Mouse (Mus musculus) heart, adult 2 months (tissue): ENCODE results near the gene Ifnb1.

Source experiments
- CTCF ChIP-seq: fragments of 200-600 bp; IDR thresholded peaks from 2 replicates; pipeline ENCODE4 v1.8.1; 2022; ENCODE audit warnings: antibody characterized with exemption, mild to moderate bottlenecking, moderate library complexity
- EP300 ChIP-seq: fragments of 200-500 bp; IDR thresholded peaks from 2 replicates; pipeline ENCODE4 v1.6.1; 2011; ENCODE audit warnings: low read depth, low read length, control low read depth; ENCODE audit not compliant: insufficient read depth
- POLR2A ChIP-seq: fragments of 200-500 bp; IDR thresholded peaks from 2 replicates; pipeline ENCODE4 v1.6.1; 2011; ENCODE audit warnings: mild to moderate bottlenecking, low read depth, low read length, control low read depth; ENCODE audit not compliant: insufficient read depth

DNA sequence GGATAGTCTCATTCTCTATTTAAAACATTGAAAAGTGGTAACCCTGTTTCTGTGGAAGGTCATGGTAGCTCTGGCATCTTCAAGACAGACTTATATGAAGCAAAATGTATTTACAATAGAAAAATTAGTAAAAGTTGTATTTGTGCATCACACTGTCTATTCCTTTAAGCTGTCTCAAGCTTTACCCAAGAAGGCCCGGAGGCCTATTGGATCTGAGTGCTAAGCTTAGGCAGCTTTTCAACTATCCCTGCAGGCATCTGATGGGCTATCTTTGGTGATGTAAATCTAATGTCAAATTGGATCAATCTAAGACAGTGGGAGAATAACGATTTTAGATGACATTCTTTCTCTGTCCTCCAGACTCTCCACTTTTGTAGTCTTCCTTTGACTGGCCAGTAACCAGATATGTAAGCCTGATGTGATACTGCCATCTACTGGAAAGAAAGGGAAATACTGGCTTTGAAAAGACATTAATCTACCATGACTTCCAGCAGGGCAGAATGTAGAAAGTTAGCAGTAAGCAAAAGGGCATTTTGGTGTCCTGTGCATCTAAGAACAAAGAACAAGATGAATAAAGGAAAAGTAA, 21.2 kb upstream of the Ifnb1 start:
- TF ChIP-seq CTCF (no peak; the same call in 1 of the 2 replicates), EP300 (no peak), POLR2A (no peak)
